Mouse (Mus musculus) left cerebral cortex, adult 18-20 months (tissue): ENCODE results near the gene Mip. TPM values are rescaled to one million over a fixed set of nuclear protein-coding genes. Genes with fewer than 3 reads are reported as not detected.
A peak's percentile ranks its signal among the peaks of the same experiment; 100 is the strongest.
"Not testable (repeated sequence)": the region's sequence is repeated elsewhere in the genome, so short reads cannot be mapped to it uniquely, and the experiment has no call there.

Experiments used
- DNase-seq, 2 experiments: peaks; one replicate each; pipeline ENCODE4 v3.0.0; 2021 to 2022; ENCODE audit warnings: low spot score in 2 of 2, mixed read lengths in 1 of 2
- long read RNA-seq, 2 experiments: library from polyadenylated mRNA; stranded (forward); transcript quantifications; one replicate each; pipeline ENCODE4 v2.0.0; 2021
- total RNA-seq, 2 experiments: library from RNA; stranded (reverse); gene quantifications; 2 replicates each; pipeline ENCODE4 v1.2.3; 2021

Gene Mip
- not detected for total RNA-seq
- long read RNA-seq, experiment 1 = 0 reads
- long read RNA-seq, experiment 2 = 0 reads

- DNase-seq = no peak
Measured at GRCm38 (mm10) chr10:128225538-128225937, at the start of gene Mip. TSS of gene Mip (plus strand) at chr10:128225838.

- DNase-seq = peak; percentile 75
Measured at GRCm38 (mm10) chr10:128175996-128176755, 49.5 kb upstream of the Mip start.

- no peak for DNase-seq
Measured at GRCm38 (mm10) chr10:128177316-128177715, 48.3 kb upstream of the Mip start.

- no peak for DNase-seq
Measured at GRCm38 (mm10) chr10:128179989-128180388, 45.6 kb upstream of the Mip start, which contains the start of gene Rbms2. TSS of gene Rbms2 (minus strand) at chr10:128180297.

GRCm38 (mm10) chr10:128184296-128184695 is 41.3 kb upstream of the Mip start:
- DNase-seq = no peak

GRCm38 (mm10) chr10:128185277-128185940 is 40.2 kb upstream of the Mip start:
- no peak for DNase-seq

- DNase-seq = peak; percentile 66 to 78
Measured at GRCm38 (mm10) chr10:128185959-128186358, 39.7 kb upstream of the Mip start.

GRCm38 (mm10) chr10:128187181-128187605 is 38.4 kb upstream of the Mip start:
- DNase-seq = no peak

- DNase-seq = peak; percentile 73 to 81
Measured at GRCm38 (mm10) chr10:128188242-128188877, 37.3 kb upstream of the Mip start.

GRCm38 (mm10) chr10:128191472-128191871 is 34.2 kb upstream of the Mip start:
- no peak for DNase-seq

GRCm38 (mm10) chr10:128192030-128192766 is 33.4 kb upstream of the Mip start:
- not testable (repeated sequence) for DNase-seq

- no peak for DNase-seq
Measured at GRCm38 (mm10) chr10:128193113-128193512, 32.5 kb upstream of the Mip start.

GRCm38 (mm10) chr10:128194024-128194550 is 31.6 kb upstream of the Mip start, which contains the start of gene Gls2:
TSS of gene Gls2 (plus strand) at chr10:128194457.
- peak; percentile 99 for DNase-seq

GRCm38 (mm10) chr10:128194551-128195461 is 30.8 kb upstream of the Mip start:
- peak; percentile 65 to 74 for DNase-seq

- no peak for DNase-seq
Measured at GRCm38 (mm10) chr10:128201856-128202255, 23.8 kb upstream of the Mip start.

- no peak for DNase-seq
Measured at GRCm38 (mm10) chr10:128204941-128205340, 20.7 kb upstream of the Mip start.

GRCm38 (mm10) chr10:128208326-128208725 is 17.3 kb upstream of the Mip start:
- DNase-seq = no peak

- no peak for DNase-seq
Measured at GRCm38 (mm10) chr10:128209311-128210009, 16.2 kb upstream of the Mip start.

- no peak for DNase-seq
Measured at GRCm38 (mm10) chr10:128210131-128210530, 15.5 kb upstream of the Mip start.
